Mouse (Mus musculus) hindbrain, postnatal 0 days (tissue): ENCODE data around the gene Hist1h2af. TPM values are rescaled to one million over a fixed set of nuclear protein-coding genes. Genes with fewer than 3 reads are reported as not detected.

ENCODE experiments used
- ATAC-seq: fragments of 200-750 bp; cut with Nextera tagmentation; 2 replicates; pipeline ENCODE4 v1.8.0; 2017; ENCODE audit warnings: mild to moderate bottlenecking, moderate TSS enrichment, moderate library complexity
- DNase-seq: peaks from one replicate; pipeline ENCODE4 v3.0.0-alpha.2; 2015; ENCODE audit warnings: low spot score
- H3K27ac ChIP-seq: fragments of 300-500 bp; sonication (generic); 2 replicates; pipeline ENCODE4 v1.5.1; 2014; ENCODE audit warnings: mild to moderate bottlenecking
- H3K27me3 ChIP-seq: fragments of 300-500 bp; sonication (generic); 2 replicates; pipeline ENCODE4 v1.6.1; 2014; ENCODE audit warnings: low read length, mixed read lengths; ENCODE audit not compliant: insufficient read depth
- H3K36me3 ChIP-seq: fragments of 300-500 bp; sonication (generic); 2 replicates; pipeline ENCODE4 v1.6.1; 2014; ENCODE audit warnings: low read length, mixed read lengths; ENCODE audit not compliant: insufficient read depth
- H3K4me1 ChIP-seq: fragments of 300-500 bp; sonication (generic); 2 replicates; pipeline ENCODE4 v1.6.1; 2014; ENCODE audit warnings: antibody characterized with exemption, low read length, mixed read lengths; ENCODE audit not compliant: insufficient read depth
- H3K4me2 ChIP-seq: fragments of 300-500 bp; sonication (generic); 2 replicates; pipeline ENCODE4 v1.6.1; 2014; ENCODE audit warnings: low read depth, mild to moderate bottlenecking, low read length, moderate library complexity, mixed read lengths
- H3K4me3 ChIP-seq: fragments of 300-500 bp; sonication (generic); 2 replicates; pipeline ENCODE4 v1.5.1; 2014; ENCODE audit warnings: low read length
- H3K9ac ChIP-seq: fragments of 300-500 bp; sonication (generic); replicated peaks from 2 replicates; pipeline ENCODE4 v1.6.1; 2014; ENCODE audit warnings: mild to moderate bottlenecking, low read length, moderate library complexity, mixed read lengths
- H3K9me3 ChIP-seq: fragments of 300-500 bp; sonication (generic); 2 replicates; pipeline ENCODE4 v1.6.1; 2016; ENCODE audit warnings: low read length, mixed read lengths
- CTCF ChIP-seq: IDR thresholded peaks from 2 replicates; pipeline ENCODE4 v1.5.1; 2016; ENCODE audit warnings: antibody characterized with exemption, control low read depth, low read depth
- WGBS: fragments of 180-500 bp; shearing (Covaris S2); extraction: QIAGEN DNeasy Blood & Tissue Kit; methylation state at CpG from one replicate; pipeline ENCODE4 v1.1.7; 2014; 5-methylcytosine and 5-hydroxymethylcytosine counted together
- polyA plus RNA-seq: library from polyadenylated mRNA; unstranded; fragments of >200 nt; fragmentation: Nextera tagmentation; extraction: Ambion mirVana; gene quantifications from 2 replicates; pipeline ENCODE4 v1.2.1, GENCODE M21; 2015
- total RNA-seq: library from RNA; depleted of rRNA; stranded (reverse); fragments of >200 nt; gene quantifications from 2 replicates; pipeline ENCODE4 v1.2.3, GENCODE M21; 2014

The Hist1h2af gene
- total and polyA plus RNA-seq, 2 experiments from 2014 or later: 3.3 to 415 TPM

- Histone ChIP-seq H3K9ac (0 out of 2 replicates have a peak overlapping the region, but pooled peaks have one; percentile 30), H3K4me3 (peak overlapping the region; percentile 52), H3K4me2 (peak overlapping the region; percentile 79), H3K9me3 (no peaks in the 10 kb centered on the region), H3K36me3 (no peaks in the 10 kb centered on the region), H3K27ac (no peak overlapping the region), H3K27me3 (no peaks in the 10 kb centered on the region), H3K4me1 (no peaks in the 10 kb centered on the region)
- ATAC-seq (no peak), DNase-seq (no peak)
- no peak for TF ChIP-seq CTCF
- under 1% methylated on average over 6 of the region's 6 CpGs for WGBS
These were observed 15.5 kb upstream of the Hist1h2af start for GRCm38 (mm10) chr13:23518295-23518603.

GRCm38 (mm10) chr13:23518885-23519284, 14.8 kb upstream of the Hist1h2af start:
- Histone ChIP-seq H3K9me3 (no peaks in the 10 kb centered on the region), H3K4me1 (no peaks in the 10 kb centered on the region), H3K27me3 (no peaks in the 10 kb centered on the region), H3K36me3 (no peaks in the 10 kb centered on the region), H3K9ac (no peak overlapping the region; the same call in 1 of the 2 replicates), H3K27ac (no peak overlapping the region), H3K4me2 (peak overlapping the region; percentile 79), H3K4me3 (peak overlapping the region; percentile 52)
- peak; percentile 22; the same call in 1 of the 2 replicates for ATAC-seq
- peak; percentile 87 for DNase-seq
- WGBS: 0% methylated on average over 6 of the region's 6 CpGs
- no peak for TF ChIP-seq CTCF

- no peaks in the 10 kb centered on the region for H3K36me3 ChIP-seq
- DNase-seq: peak; percentile 86
- H3K4me3 ChIP-seq: peak overlapping the region; percentile 52
- peak overlapping the region; percentile 79 for H3K4me2 ChIP-seq
- WGBS: under 1% methylated on average over 10 of the region's 10 CpGs
- no peaks in the 10 kb centered on the region for H3K27me3 ChIP-seq
- no peak for TF ChIP-seq CTCF
- H3K27ac ChIP-seq: no peak overlapping the region
- H3K4me1 ChIP-seq: no peaks in the 10 kb centered on the region
- ATAC-seq: peak; percentile 52; the same call in 1 of the 2 replicates
- H3K9me3 ChIP-seq: no peaks in the 10 kb centered on the region
- no peak overlapping the region; the same call in 1 of the 2 replicates for H3K9ac ChIP-seq
These were observed 14.3 kb upstream of the Hist1h2af start for GRCm38 (mm10) chr13:23519416-23519815.

GRCm38 (mm10) chr13:23521703-23522102, 12.0 kb upstream of the Hist1h2af start:
- ATAC-seq (no peak), DNase-seq (peak; percentile 76)
- no peaks in the 10 kb centered on the region for H3K9me3 ChIP-seq
- no peak for TF ChIP-seq CTCF
- peak overlapping the region; percentile 3; the same call in 1 of the 2 replicates for H3K4me3 ChIP-seq
- no peaks in the 10 kb centered on the region for H3K4me1 ChIP-seq
- peak overlapping the region; percentile 37 for H3K4me2 ChIP-seq
- no peaks in the 10 kb centered on the region for H3K27me3 ChIP-seq
- H3K36me3 ChIP-seq: no peaks in the 10 kb centered on the region
- WGBS: under 1% methylated on average over 14 of the region's 14 CpGs
- H3K27ac ChIP-seq: no peak overlapping the region
- H3K9ac ChIP-seq: no peak overlapping the region

- 42% methylated on average over 5 of the region's 5 CpGs for WGBS
- Histone ChIP-seq H3K4me2 (no peak overlapping the region), H3K9me3 (no peaks in the 10 kb centered on the region), H3K36me3 (no peaks in the 10 kb centered on the region), H3K4me1 (no peaks in the 10 kb centered on the region), H3K4me3 (no peak overlapping the region), H3K9ac (no peak overlapping the region), H3K27me3 (no peaks in the 10 kb centered on the region), H3K27ac (no peak overlapping the region)
- no peak for TF ChIP-seq CTCF
- no peak for ATAC-seq
- DNase-seq: no peak
These were observed 9.7 kb upstream of the Hist1h2af start for GRCm38 (mm10) chr13:23523976-23524375.

DNA sequence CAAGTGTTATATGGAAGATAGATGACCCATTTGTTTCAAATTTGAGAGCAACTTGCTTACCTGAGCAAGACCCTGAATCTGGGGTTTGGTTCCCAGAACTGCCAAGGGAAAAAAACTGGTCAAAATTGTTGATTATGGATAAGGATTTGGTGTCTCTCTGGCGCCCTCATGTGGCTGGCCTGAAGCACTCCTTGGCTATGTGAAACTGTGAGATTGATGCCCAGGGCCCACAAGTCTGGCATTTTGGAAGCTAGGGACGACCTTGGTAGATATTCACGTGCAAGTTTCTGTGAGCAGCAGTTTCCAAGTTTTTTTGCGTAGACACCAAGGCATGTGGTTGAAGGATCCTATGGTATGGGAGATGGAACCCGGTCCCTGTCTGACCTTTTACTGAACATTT, 9.1 kb upstream of the Hist1h2af start:
- peak; percentile 93 for TF ChIP-seq CTCF
- ATAC-seq (peak; percentile 55; the same call in 1 of the 2 replicates), DNase-seq (peak; percentile 88)
- 8% methylated on average over 5 of the region's 5 CpGs for WGBS
- no peaks in the 10 kb centered on the region for H3K36me3 ChIP-seq
- H3K27me3 ChIP-seq: no peaks in the 10 kb centered on the region
- H3K4me2 ChIP-seq: no peak overlapping the region
- no peaks in the 10 kb centered on the region for H3K4me1 ChIP-seq
- H3K27ac ChIP-seq: no peak overlapping the region
- no peak overlapping the region for H3K4me3 ChIP-seq
- no peak overlapping the region for H3K9ac ChIP-seq
- no peaks in the 10 kb centered on the region for H3K9me3 ChIP-seq

GRCm38 (mm10) chr13:23525901-23526300, 7.8 kb upstream of the Hist1h2af start:
- Histone ChIP-seq H3K4me1 (no peaks in the 10 kb centered on the region), H3K27ac (no peak overlapping the region), H3K4me2 (peak overlapping the region; percentile 62), H3K36me3 (no peaks in the 10 kb centered on the region), H3K27me3 (no peaks in the 10 kb centered on the region), H3K9ac (no peak overlapping the region), H3K9me3 (no peaks in the 10 kb centered on the region), H3K4me3 (peak overlapping the region; percentile 37)
- 4% methylated on average over 10 of the region's 10 CpGs for WGBS
- ATAC-seq (no peak), DNase-seq (peak; percentile 28)
- no peak for TF ChIP-seq CTCF
